Mouse (Mus musculus): Measurements from ENCODE around the gene Agmat.

The Agmat gene

DNA sequence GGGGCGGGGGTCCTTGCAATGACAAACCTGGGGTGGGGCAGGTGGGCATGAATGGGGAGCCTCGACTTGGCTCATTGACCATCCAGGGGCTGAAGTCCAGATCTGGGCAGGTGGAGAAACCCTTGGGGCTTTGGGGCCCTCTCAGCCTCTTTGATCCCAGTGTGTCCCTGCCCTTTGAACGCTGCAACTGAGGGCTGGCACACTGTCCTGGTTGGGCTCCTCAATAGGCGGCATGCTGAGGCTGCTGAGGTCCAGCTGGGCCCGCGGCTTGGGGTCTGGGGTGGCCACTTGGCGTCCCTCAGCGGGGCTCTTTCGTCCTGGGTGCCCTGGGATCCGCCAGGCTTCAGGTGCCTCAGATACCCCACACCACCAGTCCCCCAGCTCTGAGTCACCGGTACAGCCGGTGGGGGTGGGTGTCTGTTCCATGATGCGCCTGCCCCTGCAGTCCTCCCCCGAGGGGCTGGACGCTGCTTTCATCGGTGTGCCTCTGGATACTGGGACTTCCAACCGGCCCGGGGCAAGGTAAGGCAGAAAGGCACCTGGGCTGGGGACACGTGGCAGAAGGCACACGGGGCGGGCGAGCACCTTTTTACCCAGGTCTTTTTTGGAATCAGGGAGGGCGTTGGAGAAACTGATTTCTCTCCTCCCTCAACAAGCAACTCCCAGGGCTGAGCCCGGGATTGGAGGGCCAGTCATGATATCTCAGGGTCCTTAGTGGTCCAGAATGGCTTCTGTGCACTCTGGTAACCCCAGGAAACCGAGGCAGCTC lies at the start of gene Agmat:
Gene Agmat, plus strand, starts transcription at position 95 of the 769 bp plus-strand sequence.
- no peak for DNase-seq (ENCODE audit: low read depth, low spot score)

DNA sequence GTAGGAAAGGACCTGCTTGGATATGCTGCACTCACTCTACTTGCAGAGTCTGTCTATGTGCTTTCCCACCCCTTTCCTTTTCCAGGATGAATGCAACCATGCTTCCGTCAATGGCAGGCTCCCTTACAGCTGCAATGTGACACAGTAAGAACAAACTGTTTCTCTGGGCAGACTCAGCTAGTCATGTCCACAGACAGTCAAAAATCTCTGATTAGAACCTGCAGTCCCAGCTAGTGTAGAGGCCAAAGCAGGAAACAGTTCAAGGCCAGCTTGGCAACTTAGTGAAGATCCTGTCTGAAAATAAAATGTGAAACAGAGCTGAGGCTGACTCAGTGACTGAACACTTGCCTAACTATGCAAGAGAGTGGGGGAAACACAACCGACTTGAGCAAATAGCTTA lies 41.8 kb upstream of the Agmat start:
- no peak for DNase-seq (ENCODE audit: low read depth, low spot score)

DNA sequence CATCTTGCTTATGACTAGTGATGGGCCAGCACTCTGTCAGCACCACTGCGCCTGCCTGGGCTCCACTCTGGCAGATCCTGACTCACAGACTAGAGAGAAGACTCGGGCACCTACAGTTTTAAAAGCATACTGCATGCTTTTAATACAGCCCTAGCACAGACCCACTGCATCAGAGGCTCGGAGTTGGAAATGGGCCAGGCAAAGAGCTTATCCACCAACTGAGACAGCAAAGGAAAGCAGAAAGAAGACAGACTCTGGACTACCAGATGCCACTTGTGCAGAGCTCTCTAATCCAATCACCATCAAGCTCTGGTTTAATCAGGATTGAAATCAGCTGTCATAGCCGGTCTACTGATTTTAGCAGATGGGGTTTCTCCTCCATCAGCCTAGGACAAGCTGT lies 41.1 kb upstream of the Agmat start:
- peak; percentile 80 for DNase-seq (ENCODE audit: low read depth, low spot score)

DNA sequence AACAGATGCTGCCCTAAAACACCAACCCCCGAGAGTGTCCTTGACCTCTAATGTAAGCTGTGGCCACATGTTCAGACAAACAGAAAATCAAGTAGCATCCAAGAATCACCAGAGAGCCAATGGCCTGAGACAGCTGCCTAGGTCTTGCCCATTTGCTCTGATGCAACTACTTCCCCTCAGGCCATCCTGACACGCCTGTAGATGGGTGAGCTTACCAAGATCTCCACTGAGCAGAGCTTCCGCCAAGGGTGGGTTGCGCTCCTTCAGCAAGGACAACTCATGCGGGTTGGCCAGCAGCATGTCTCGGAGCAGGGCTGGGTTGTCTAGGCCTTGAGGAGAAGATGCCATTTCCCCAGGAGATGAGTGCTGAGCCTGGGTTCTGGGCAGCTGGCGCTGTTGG lies 38.5 kb upstream of the Agmat start:
- no peak for DNase-seq (ENCODE audit: low read depth, low spot score)

DNA sequence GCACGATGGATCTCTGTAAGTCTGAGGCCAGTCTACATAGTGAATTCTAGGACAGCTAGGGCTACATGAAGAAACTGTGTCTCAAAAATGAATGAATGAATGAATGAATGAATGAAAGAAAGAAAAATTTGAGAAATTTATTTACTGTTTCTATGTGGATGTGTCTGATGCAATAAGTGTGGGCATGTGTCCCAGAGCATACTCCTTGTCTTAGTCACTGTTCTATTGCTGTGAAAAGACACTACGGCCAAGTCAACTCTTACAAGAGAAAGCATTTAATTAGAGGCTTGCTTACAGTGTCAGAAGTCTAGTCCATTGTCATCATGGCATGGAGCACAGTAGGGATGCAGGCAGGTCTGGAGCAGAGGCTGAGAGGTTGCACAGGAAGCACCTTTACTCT lies 37.5 kb upstream of the Agmat start:
- DNase-seq (ENCODE audit: low read depth, low spot score), result no peak

DNA sequence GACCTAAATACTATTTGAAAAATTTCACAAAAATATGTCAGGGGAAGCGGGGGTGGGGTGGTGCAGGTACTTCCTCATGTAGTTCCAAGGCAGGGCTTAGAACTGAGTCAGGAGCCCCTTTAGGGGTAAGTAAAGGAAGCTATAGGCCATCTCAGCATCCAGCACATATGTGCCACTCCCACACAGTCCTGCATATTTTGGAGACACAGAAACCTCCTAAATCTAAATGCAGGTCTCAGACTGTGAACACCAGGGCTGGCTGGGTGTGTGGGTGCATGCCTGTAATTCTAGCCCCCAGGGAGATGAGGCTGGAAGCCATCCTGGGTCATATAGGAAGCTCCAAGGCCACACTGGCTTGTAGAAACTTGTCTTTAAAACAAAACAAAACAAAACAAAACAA lies 35.2 kb upstream of the Agmat start:
- DNase-seq (ENCODE audit: low read depth, low spot score), result no peak

DNA sequence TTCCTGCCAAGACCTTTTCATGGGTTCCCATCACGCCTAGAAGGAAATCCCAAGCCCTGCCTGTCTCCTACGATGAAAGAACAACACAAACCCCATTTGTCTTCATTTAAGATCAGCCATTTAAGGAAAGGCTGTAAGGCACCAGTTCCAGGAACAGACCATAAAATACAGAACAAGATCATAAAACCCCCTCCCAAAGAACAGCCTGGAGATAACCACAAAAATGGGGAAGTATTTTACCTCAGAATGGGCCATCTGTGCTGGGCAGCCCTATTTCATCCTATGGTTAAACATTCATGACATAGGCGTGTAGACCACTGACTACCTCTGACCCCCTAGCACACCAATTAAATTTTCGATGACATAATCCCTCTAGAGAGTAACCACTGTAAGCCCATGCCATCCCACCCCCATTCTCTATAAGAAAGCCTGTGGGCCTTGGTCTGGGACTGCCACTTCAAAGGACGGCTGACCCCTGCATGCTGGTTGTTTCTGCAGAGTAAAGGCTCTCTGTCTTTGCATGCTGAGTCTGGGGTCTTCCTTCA lies 32.8 kb upstream of the Agmat start:
- no peak for DNase-seq (ENCODE audit: low read depth, low spot score)

DNA sequence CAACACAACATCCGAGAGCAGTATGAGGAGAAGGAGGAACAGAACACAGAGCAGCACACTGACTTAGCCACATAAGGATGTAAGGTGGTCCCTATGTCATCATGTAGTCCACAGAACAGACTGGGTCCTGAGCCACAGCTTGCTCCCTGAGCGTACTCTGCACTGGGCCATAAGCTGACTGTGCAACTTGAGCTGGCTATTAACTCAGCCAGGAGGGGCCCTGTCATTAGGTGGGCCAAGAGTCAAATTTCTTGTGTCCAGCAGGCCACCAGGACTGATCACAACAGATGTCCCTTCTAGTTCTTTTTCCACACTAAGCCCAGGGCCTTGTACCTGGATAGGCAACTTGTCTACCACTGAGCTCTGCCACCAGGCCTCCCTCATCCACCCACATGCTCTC lies 31.4 kb upstream of the Agmat start:
- no peak for DNase-seq (ENCODE audit: low read depth, low spot score)

DNA sequence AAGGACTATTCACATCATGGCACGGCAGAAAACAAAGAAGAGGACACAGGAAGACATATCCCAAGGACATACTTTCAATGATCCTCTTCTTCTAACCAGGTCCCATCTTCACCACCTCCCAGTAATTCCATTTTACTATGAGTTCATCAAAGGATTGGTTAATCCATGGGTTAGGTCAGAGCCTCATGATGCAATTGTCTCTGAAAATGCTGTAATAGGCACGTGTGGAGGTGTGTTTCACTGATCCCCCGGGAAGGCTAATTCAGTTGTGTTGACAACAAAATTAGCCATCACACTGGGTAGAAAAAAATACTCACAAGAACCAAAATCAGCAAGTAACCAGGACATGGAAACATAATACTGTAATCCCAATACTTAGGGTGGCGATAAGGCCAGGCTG lies 28.8 kb upstream of the Agmat start:
- DNase-seq (ENCODE audit: low read depth, low spot score), result no peak

DNA sequence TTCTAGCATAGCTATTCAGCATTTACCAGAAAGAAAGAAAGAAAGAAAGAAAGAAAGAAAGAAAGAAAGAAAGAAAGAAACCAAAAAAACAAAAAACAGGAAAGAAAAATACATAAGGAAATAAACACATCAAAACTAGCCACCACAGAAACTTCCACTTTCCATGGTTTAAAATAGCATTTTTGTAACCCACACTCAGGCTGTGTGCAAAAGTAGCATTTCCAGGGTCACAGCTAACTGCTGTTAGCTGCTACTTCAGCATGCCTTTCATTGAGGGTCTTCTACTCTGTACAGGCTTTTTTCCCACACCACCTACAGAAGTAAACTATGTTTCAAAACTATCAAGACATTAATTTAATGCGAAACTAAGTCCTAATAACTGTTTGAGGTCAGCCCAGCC lies 27.2 kb upstream of the Agmat start:
- DNase-seq (ENCODE audit: low read depth, low spot score), result no peak

DNA sequence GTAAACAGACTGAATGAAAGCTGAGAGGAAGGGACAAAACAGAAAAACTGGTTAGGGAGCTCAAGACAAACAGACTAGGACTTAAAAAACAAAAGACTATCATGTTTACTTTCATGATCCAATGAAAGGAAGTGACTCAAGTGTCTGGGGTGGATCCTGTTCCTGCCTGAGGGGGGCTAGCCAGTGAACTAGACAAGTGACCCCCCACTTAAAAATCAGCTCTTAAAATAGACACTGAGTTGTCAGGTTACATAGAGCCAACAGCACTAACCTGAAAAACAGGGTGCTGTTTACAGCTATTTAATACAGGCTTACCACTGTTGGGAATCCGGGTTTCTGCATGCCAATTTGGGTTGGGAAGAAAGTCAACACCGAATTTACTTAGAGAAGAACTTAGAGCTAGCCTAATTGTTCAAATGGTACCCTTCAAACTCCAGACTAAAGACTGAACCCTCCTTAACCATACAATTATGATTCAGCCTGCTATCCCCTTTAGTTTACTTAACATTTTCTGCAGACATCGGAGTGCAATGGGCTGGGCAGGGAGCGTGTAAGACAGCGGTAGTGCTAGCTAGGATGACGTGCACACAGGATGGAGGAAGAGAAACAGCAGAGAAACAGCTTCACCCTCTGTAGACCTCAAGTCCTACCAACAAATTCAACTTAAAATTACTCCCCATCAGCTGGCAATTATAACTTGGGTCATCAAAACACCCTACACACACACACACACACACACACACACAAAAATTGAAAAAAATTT lies 25.5 kb upstream of the Agmat start:
- DNase-seq (ENCODE audit: low read depth, low spot score), result no peak

DNA sequence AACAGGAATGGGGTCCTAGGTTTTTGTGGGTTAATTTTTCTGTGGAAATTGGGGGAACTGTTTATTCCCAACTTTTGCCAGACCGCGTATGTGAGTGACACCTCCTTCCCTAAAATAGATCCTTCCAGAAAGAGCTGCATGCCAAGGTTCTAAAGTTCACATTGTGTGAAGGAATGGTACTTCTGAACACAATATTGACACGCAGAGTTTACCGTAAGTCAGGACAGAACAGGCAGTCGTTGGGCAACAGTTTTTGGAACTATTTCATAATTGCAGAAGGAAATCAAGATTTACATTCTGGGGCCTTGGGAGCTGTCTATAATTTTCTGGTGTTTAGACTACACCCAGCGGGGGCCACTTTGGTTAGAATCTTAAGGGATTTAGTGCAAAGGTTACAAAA lies 24.5 kb upstream of the Agmat start:
- DNase-seq (ENCODE audit: low read depth, low spot score), result no peak

DNA sequence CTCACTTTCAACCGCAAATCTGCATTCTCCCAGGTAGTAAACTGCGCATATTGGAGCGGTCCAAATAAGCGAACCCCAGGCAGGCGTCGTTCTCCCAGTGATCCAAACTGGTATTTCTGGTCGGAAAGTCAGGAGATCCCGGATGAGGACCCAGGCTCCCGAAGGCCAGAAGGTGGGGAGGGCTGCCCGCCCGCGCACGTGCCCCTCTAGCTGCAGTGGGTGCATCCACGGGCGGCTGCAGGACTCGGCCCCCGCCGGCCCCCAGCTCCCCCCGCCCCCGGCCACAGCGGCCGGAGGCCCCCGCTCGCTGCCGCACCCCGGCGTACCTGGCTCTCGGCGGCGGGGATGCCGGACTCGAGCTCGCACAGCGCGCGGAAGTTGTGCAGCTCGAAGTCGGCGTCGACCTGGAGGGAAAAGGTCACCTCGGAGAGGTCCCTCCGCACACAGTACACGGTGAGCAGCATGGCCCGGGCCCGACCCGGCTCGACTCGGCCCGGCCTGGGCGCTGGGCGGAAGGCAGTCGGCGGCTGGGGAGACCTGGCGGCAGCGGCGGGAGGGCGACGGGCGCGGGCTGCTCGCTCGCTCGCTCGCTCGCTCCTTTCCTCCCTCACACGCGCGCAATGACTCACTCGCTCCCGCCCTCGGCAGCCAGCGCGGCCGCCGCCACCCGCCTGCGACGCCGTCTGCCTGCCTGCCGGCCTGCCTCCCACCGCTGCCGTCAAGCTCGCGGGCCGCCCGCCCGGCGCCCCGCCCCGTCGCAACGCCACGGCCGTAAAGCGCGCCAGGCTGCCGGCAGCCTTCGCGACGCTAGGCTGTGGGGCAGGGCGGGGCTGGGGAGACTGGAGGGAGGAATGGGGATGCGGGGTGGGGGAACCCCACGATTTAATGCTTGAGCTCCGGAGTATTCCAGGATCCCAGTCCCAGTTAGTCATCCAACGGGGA lies 23.5 kb upstream of the Agmat start, which contains the start of gene Ddi2:
Gene Ddi2, minus strand, starts transcription at position 689 of the 942 bp plus-strand sequence.
- peak; percentile 81 for DNase-seq (ENCODE audit: low read depth, low spot score)

DNA sequence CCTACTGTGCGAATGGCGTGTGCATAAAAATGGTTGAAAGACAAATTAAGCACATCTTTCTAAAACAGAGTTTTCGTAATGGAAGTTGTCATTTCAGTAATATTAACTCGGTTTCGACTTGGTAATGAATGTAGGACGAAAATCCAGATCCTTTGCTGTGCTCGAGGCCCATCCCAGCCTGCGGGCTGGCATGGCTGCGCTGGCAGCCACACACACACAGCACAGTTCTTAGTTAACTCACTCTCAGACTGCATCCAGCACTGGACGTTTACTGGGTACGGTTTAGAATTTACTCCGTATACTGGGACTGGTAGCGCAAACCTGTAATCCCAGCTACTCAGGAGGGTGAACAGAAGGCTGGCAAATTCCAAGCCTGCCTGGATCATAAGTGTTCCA lies 22.8 kb upstream of the Agmat start:
- DNase-seq (ENCODE audit: low read depth, low spot score), result no peak

DNA sequence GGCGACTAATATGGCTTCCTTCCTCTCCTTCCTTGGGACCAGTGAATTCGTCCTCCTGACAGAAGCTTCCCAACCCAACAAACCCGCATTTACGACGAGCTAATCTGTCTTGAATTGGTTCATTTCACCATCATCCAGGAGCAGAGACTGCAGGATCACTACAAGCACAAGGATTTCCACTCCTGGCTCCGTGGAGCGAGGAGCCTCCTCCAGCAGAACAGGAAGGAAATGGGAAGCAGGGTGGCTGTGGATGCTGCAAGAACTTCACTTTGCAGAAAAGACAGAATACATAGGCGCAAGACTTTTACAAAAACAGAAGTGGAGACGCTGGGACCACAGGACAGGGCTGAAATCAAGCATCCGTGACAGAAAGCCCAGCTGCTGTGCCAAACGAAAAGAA lies 21.9 kb upstream of the Agmat start:
- no peak for DNase-seq (ENCODE audit: low read depth, low spot score)

DNA sequence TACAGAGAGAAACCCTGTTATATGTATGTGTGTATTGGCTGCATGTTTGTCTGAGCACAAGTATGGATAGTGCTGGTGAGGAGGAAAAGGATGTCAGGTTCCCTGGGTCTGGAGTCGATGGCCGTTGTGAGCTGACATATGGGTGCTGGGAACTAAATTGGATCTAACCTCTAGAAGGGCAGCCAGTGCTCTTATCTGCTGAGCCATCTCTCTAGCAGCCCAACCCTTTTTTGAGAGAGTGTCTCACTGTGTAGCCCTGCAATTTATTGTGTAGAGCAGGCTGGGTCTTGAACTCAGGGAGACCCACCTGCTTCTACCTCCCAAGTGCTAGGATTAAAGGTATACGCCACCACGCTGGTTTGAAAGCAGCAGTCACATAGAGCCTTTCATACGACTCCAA lies 21.2 kb upstream of the Agmat start:
- DNase-seq (ENCODE audit: low read depth, low spot score), result no peak

DNA sequence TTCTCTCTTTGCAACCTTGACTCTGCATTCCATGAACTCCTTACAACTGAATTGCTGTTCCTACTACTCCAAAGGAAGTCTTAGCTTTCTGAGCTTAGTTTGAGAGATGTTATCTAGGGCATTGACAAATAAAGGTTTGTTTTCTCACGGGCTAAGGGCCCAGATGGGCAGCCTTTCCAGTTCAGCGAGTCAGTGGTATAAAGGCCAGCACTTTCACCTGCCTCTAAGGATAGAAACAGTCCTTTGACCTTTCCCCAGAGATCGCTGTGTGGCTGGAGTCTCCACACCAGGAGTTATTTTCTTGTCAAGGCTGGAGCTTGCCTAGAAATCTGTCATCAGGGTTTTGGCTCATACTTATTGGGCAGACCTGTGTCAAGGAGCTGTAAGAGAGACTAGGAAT lies 20.7 kb upstream of the Agmat start:
- DNase-seq (ENCODE audit: low read depth, low spot score), result no peak

DNA sequence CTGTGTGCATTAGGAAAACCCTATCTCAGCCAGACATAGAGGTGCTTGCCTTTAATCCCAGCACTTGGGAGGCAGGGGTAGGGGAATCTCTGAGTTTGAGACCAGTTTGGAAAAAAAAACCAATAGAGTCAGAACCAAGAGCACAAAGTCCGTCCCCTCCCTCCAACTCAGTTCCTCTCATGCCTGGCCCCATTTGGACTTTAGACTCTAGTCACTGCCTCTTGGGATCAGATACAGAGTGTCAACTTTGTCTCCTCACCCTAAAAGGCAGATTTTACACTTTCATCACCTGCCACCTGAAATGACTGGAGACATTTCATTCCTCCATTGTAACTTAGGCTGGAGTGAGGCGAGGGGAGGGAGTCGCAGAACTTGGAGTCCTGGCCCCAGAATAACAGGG lies 17.2 kb upstream of the Agmat start:
- DNase-seq (ENCODE audit: low read depth, low spot score), result no peak

DNA sequence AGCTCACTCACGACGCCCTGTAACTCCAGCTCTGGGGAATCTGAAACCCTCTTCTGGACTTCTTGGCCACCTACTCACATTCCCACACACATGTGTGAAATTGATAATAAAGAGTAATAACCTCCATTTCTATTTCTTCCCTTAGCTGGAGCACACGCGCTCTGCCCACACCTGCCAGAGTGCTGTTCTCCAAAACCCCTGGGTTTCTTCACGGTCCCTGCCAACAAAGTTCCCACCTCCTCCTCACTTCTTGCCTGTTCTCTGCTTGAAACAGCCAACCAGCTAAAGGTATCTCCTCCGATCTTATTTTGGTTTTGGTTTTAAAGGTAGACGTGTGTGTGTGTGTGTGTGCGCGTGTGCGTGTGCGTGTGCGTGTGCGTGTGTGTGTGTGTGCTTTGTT lies 16.1 kb upstream of the Agmat start:
- no peak for DNase-seq (ENCODE audit: low read depth, low spot score)

DNA sequence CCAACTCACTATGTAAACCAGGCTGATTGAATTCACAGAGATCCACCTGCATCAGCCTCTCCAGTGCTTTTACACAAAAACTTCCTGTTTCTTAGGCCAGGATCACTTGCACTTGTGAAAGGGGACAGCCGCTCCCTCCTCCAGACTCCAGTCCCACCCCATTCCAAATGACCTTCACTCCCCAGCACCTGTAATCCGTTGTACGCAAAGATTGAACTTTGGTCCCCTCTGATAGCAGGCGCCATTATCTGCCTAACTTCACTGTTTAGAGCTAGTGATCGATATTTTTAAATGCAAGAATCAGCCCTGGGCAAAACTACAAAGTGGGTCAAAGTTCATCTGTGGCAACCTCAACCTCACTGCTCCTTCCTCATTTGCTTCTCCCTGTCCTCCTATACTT lies 14.7 kb upstream of the Agmat start:
- DNase-seq (ENCODE audit: low read depth, low spot score), result no peak

DNA sequence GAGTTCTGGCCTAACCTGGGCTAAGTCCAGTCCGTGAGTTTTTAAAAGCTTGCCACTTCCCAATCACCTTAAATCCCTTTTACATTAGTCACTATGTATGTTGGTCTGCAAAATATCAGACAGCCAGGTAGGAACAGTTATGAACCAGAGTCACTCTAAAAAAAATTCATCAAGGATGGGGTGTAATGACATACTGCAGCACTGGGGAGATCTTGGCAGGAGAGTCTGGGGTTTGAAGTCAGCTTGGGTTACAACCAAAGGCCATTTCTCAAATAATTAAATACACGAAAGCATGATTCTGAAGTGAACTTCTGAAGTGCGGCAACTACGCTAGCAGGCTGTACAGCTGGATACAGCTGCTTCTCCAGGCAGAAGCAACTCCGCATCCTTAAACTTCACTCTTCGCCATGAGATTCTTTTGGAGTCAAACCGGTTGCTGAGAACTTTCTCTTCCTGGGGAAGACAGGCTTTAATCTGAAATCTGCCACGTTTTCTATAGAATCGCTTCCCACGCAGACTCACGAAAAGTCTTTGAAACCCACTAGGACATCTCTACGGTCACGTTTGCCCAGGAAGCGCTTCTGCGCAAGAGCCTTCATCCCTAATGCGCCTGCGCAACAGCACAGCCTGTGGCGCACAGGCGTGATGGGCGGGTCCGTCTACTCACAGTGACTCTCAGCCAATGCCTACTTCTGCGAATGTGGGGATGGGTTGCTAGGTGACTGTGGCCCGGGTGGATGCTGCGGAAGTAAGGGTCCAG lies 11.8 kb upstream of the Agmat start:
- DNase-seq (ENCODE audit: low read depth, low spot score), result peak; percentile 71

Measured in retina, adult 2 months (tissue).